Mouse (Mus musculus): ENCODE results near the gene S100g. TPM values are rescaled to one million over a fixed set of nuclear protein-coding genes. Genes with fewer than 3 reads are reported as not detected.

Gene S100g
- 0.61 and 1.7 TPM in 2 replicates for polyA plus RNA-seq (2012; rRNA removed)
- polyA plus RNA-seq (2014; fragmentation: Nextera tagmentation; extraction: Ambion mirVana), result not detected in 2 replicates

- Histone ChIP-seq H3K4me2 (replicated peaks; ENCODE audit: low read depth, low read length, severe bottlenecking) (no peak within 1 kb of the TSS), H3K4me1 (ENCODE audit: control insufficient read depth, insufficient read depth, low read length) (no peaks in the 10 kb centered on the region), H3K4me3 (replicated peaks; ENCODE audit: low read length) (no peak within 1 kb of the TSS), H3K27ac (replicated peaks; ENCODE audit: low read depth, low read length) (no peak within 1 kb of the TSS), H3K9ac (ENCODE audit: low read depth, low read length, severe bottlenecking) (no peak within 1 kb of the TSS), H3K27me3 (ENCODE audit: control insufficient read depth, insufficient read depth, low read length) (no peaks in the 10 kb centered on the region), H3K36me3 (ENCODE audit: control insufficient read depth, insufficient read depth, low read length) (no peaks in the 10 kb centered on the region), H3K9me3 (ENCODE audit: control insufficient read depth, low read length) (no peaks in the 10 kb centered on the region)
- DNase-seq (ENCODE audit: low spot score), result no peak
- TF ChIP-seq POLR2A (IDR thresholded peaks at IDR 0.05; ENCODE audit: borderline replicate concordance, extremely low read depth, insufficient read depth, insufficient read length), result no peak
- no peak for ATAC-seq (ENCODE audit: low FRiP score, low read depth)
- 42% methylated on average over 3 of the region's 3 CpGs for WGBS
Measured at GRCm38 (mm10) chrX:162964383-162964782, at the start of gene S100g. Gene S100g, minus strand, starts transcription at chrX:162964599.

- no peak for ATAC-seq (ENCODE audit: low FRiP score, low read depth)
- no peak overlapping the region for H3K9ac ChIP-seq (ENCODE audit: low read depth, low read length, severe bottlenecking)
Measured at GRCm38 (mm10) chrX:162992121-162992520, 27.7 kb upstream of the S100g start.

GRCm38 (mm10) chrX:162991396-162991795 is 27.0 kb upstream of the S100g start:
- Histone ChIP-seq H3K27me3 (ENCODE audit: control insufficient read depth, insufficient read depth, low read length) (no peaks in the 10 kb centered on the region), H3K27ac (replicated peaks; ENCODE audit: low read depth, low read length) (no peak overlapping the region), H3K9ac (ENCODE audit: low read depth, low read length, severe bottlenecking) (no peak overlapping the region), H3K9me3 (ENCODE audit: control insufficient read depth, low read length) (no peaks in the 10 kb centered on the region), H3K36me3 (ENCODE audit: control insufficient read depth, insufficient read depth, low read length) (no peaks in the 10 kb centered on the region), H3K4me1 (ENCODE audit: control insufficient read depth, insufficient read depth, low read length) (no peaks in the 10 kb centered on the region), H3K4me3 (replicated peaks; ENCODE audit: low read length) (no peak overlapping the region), H3K4me2 (replicated peaks; ENCODE audit: low read depth, low read length, severe bottlenecking) (no peak overlapping the region)
- DNase-seq (ENCODE audit: low spot score) (no peak), ATAC-seq (ENCODE audit: low FRiP score, low read depth) (no peak)
- no peak for TF ChIP-seq POLR2A (IDR thresholded peaks at IDR 0.05; ENCODE audit: borderline replicate concordance, extremely low read depth, insufficient read depth, insufficient read length)
- 75% methylated on average over 4 of the region's 4 CpGs for WGBS

More at GRCm38 (mm10) chrX:162992121-162992520, 27.7 kb upstream of the S100g start:
- H3K4me2 ChIP-seq (replicated peaks; ENCODE audit: low read depth, low read length, severe bottlenecking), result no peak overlapping the region
- H3K27ac ChIP-seq (replicated peaks; ENCODE audit: low read depth, low read length), result no peak overlapping the region
- no peaks in the 10 kb centered on the region for H3K27me3 ChIP-seq (ENCODE audit: control insufficient read depth, insufficient read depth, low read length)
- H3K36me3 ChIP-seq (ENCODE audit: control insufficient read depth, insufficient read depth, low read length), result peaks cover 4% of the 10 kb centered on the region; the same call in 1 of the 2 replicates
- no peaks in the 10 kb centered on the region for H3K4me1 ChIP-seq (ENCODE audit: control insufficient read depth, insufficient read depth, low read length)
- TF ChIP-seq POLR2A (IDR thresholded peaks at IDR 0.05; ENCODE audit: borderline replicate concordance, extremely low read depth, insufficient read depth, insufficient read length), result no peak
- no peak for DNase-seq (ENCODE audit: low spot score)
- no peak overlapping the region for H3K4me3 ChIP-seq (replicated peaks; ENCODE audit: low read length)
- WGBS, result 74% methylated on average over 3 of the region's 3 CpGs
- H3K9me3 ChIP-seq (ENCODE audit: control insufficient read depth, low read length), result no peaks in the 10 kb centered on the region

- no peaks in the 10 kb centered on the region for H3K9me3 ChIP-seq (ENCODE audit: control insufficient read depth, low read length)
- no peaks in the 10 kb centered on the region for H3K27me3 ChIP-seq (ENCODE audit: control insufficient read depth, insufficient read depth, low read length)
- H3K9ac ChIP-seq (ENCODE audit: low read depth, low read length, severe bottlenecking), result no peak overlapping the region
- no peaks in the 10 kb centered on the region for H3K4me1 ChIP-seq (ENCODE audit: control insufficient read depth, insufficient read depth, low read length)
- no peak for TF ChIP-seq POLR2A (IDR thresholded peaks at IDR 0.05; ENCODE audit: borderline replicate concordance, extremely low read depth, insufficient read depth, insufficient read length)
- WGBS, result 89% methylated on average over 10 of the region's 10 CpGs
- no peaks in the 10 kb centered on the region for H3K36me3 ChIP-seq (ENCODE audit: control insufficient read depth, insufficient read depth, low read length)
- no peak overlapping the region for H3K27ac ChIP-seq (replicated peaks; ENCODE audit: low read depth, low read length)
- ATAC-seq (ENCODE audit: low FRiP score, low read depth), result no peak
- H3K4me3 ChIP-seq (replicated peaks; ENCODE audit: low read length), result no peak overlapping the region
- no peak for DNase-seq (ENCODE audit: low spot score)
- no peak overlapping the region for H3K4me2 ChIP-seq (replicated peaks; ENCODE audit: low read depth, low read length, severe bottlenecking)
Measured at GRCm38 (mm10) chrX:162986876-162987495, 22.6 kb upstream of the S100g start.

GRCm38 (mm10) chrX:162976194-162976593 is 11.8 kb upstream of the S100g start:
- no peaks in the 10 kb centered on the region for H3K4me1 ChIP-seq (ENCODE audit: control insufficient read depth, insufficient read depth, low read length)
- no peak overlapping the region for H3K4me2 ChIP-seq (replicated peaks; ENCODE audit: low read depth, low read length, severe bottlenecking)
- no peaks in the 10 kb centered on the region for H3K9me3 ChIP-seq (ENCODE audit: control insufficient read depth, low read length)
- H3K4me3 ChIP-seq (replicated peaks; ENCODE audit: low read length), result no peak overlapping the region
- no peaks in the 10 kb centered on the region for H3K27me3 ChIP-seq (ENCODE audit: control insufficient read depth, insufficient read depth, low read length)
- H3K36me3 ChIP-seq (ENCODE audit: control insufficient read depth, insufficient read depth, low read length), result peaks cover 3% of the 10 kb centered on the region; the same call in 1 of the 2 replicates
- WGBS, result 79% methylated on average over 3 of the region's 3 CpGs
- ATAC-seq (ENCODE audit: low FRiP score, low read depth) (no peak), DNase-seq (ENCODE audit: low spot score) (no peak)
- H3K27ac ChIP-seq (replicated peaks; ENCODE audit: low read depth, low read length), result no peak overlapping the region
- no peak overlapping the region for H3K9ac ChIP-seq (ENCODE audit: low read depth, low read length, severe bottlenecking)
- TF ChIP-seq POLR2A (IDR thresholded peaks at IDR 0.05; ENCODE audit: borderline replicate concordance, extremely low read depth, insufficient read depth, insufficient read length), result no peak

Data from limb, embryonic 14.5 days (tissue).